Mouse (Mus musculus) erythroid progenitor cell, adult 5-6 weeks (primary cell): ENCODE data around the gene Nphs2. TPM values are rescaled to one million over a fixed set of nuclear protein-coding genes. Genes with fewer than 3 reads are reported as not detected.
"Not testable (repeated sequence)": the region's sequence is repeated elsewhere in the genome, so short reads cannot be mapped to it uniquely, and the experiment has no call there.

Experiments
- ATAC-seq: replicated peaks from 2 replicates; pipeline ENCODE4 v1.8.0; 2016; ENCODE audit warnings: moderate number of reproducible peaks, mild to moderate bottlenecking, moderate TSS enrichment, inconsistent platforms; ENCODE audit not compliant: poor library complexity, low FRiP score, severe bottlenecking
- total RNA-seq, 2 experiments: library from RNA; stranded (forward) in 1 of 2; stranded (reverse) in 1 of 2; fragments of 150-400 nt in 1 of 2; fragments of 186-747, 209-891 nt in 1 of 2; gene quantifications; 2 replicates each; pipeline versions ENCODE4 v1.2.3 to v1.2.4; 2015 to 2017; ENCODE audit warnings: low replicate concordance in 2 of 2

Nphs2 gene
- not detected in 2 replicates for total RNA-seq (2015; ENCODE audit: low replicate concordance)
- not detected in 2 replicates for total RNA-seq (2017; ENCODE audit: low replicate concordance)

DNA sequence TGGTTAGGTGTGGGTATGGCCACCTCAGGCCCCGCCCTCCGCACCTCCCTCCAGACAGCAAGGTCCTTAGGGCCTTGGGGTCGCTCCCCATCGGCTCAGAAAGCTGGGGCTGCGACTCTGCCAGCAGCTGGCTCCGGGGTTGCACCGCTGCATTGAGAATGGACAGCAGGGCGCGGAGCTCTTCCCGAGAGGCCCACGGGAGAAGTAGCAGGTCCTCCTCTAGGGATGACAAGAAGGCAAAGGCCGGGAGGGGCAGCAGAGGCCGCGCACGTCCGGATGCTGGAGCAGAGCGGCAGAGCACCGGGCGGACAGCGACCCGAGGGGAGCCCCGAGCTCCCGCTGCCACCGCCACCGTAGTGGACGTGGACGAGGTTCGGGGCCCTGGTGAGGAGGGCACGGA is at the start of gene Nphs2:
TSS of gene Nphs2 (plus strand) at position 98 of the 400 bp plus-strand sequence.
- no peak for ATAC-seq

DNA sequence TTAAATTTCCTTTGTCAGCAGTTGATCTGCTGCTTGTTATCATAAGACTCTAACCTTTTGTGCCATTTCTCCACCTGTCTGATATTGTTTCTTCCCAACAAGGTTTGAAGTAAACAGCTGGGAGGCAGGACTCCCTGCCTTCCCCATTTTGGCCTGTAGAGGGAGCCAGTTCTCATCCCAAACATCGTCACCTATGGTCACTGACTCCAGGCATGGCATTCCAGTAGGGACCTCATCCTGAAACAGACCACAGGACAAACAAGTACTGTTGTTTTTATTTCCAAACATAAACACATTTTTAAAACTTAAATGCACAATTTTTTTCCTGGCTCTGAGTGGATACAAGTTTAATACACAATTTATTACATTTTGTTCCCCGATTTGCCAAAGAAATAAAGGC is 47.2 kb upstream of the Nphs2 start:
- no peak for ATAC-seq

DNA sequence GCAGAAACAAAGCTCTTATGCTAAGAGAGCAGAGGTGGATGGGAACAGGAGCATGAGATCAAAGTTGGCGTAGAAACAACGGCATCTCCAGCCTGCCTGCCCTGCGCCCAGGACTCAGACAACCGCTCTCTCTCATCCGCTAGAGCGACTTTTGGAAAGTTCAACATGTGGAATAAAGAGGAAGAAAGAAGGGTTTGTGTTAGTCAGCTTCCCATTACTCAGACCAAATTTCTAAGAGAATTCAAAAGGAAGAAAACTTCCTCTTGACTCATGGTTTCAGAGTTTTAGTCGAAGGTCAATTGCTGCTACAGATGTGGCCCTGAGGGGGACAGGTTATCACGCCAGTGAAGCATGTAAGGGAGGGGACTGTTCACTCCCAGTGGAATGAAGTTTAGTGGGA is 46.6 kb upstream of the Nphs2 start:
- ATAC-seq = no peak

DNA sequence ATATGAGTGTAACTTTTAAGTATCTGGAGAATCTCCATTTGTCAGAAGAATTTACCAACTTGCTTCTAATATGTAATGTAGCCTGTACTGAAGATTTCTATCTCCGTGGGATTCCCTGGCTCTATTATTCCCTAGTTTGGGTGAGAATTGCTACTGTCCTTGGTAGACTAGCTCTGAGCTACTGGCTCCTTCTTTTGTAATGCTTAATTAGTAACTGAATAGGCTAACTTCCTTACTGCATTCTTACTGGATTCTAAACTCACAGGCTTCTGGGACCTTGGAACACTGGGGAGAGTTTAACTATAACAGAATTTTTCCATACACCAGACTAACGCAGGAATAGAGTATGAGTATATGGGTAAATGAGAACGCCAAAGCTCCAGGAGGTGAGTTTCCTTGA is 42.0 kb upstream of the Nphs2 start:
- ATAC-seq = not testable (repeated sequence)

DNA sequence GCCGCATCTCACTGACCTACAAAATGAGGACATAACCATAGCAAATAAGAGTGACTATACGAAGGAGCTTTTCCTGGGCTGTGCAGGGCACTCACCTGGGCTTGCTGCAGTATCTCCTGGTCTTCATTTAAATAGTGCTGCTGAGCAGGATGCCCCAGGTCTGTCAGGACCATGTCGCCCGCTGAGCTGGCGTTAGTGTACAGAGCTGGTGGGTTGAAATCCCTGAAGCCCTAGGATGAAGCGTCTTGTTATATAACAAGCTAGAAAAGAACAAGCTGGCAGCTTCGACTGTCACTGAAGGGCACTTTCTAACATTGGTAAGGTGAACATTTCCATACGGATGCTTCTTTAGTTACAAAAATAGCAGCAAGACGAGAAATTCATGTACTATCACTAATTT is 40.1 kb upstream of the Nphs2 start:
- ATAC-seq = no peak

DNA sequence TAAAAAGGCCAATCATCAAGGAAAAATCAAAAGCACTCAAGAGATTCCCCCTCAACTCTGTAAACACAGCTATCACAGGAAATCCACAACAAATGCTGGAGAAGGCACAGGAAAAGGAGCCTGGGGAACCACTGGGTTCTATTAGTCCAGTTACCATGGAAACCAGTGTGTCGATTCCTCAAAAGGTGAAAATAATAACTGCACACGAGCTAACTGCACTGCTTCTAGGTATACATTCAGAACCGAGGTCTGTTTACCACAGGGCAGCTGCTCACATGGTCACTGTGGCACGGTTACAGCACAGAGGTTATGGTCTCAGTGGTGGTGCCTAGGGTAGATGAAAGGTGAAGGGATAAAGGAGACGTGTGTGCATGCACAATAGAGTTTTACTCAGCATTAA is 38.9 kb upstream of the Nphs2 start:
- ATAC-seq = no peak

DNA sequence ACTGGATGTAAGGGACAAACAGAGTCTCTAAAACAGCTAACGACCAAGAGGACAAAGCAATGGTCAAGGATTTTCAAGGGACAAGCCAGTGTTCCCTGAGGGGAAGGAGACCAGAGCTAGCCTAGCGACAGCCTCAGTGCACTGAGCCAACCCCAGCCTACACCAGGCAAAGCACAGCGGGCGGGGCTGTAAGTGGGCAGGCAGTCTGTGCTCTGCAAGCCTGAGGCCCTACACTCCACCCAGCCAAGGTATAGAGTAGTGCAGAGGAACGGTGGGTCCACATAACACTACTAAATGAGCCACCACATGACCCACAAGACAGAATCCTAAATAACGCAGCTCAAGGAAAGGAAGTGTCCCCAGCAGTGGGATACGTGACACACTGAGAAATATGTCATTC is 36.9 kb upstream of the Nphs2 start:
- ATAC-seq = no peak

DNA sequence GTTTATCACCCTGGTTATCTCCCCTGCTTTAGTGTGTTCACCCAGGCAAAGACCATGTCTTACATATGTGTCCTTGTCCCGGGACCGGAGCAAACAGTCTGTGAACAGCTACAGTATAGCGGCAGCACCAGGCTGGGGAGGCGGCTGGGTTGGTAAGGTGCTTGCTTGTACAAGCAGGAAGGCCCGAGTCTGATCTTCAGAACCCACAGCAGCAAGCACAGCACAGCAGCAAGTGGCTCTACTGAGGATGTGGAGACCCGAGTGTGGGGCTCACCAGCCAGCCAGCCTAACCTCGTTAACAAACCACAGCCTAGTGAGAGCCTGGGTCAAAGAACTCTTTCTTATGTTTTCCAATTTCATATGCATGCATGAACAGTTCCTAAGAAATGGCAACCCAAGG is 30.4 kb upstream of the Nphs2 start:
- ATAC-seq = no peak

DNA sequence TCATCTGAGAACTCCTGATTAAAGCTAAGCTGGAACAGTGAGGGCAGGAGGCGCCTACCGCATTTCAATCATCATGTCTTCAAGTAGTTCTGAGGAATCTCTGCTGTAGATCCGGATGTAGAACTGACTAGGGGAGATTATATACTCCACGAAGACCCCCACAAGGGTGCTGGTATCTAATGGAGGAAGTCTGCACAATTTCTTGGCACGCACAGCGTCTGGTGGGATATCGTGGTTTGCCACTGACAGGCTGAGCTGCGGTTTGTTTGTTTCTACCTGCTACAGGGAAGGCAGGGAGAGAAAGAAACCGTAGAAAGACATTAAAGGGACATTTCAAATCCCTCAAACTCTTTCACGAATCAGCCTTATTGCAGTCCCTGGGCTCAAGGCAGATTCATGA is 26.3 kb upstream of the Nphs2 start:
- no peak for ATAC-seq

DNA sequence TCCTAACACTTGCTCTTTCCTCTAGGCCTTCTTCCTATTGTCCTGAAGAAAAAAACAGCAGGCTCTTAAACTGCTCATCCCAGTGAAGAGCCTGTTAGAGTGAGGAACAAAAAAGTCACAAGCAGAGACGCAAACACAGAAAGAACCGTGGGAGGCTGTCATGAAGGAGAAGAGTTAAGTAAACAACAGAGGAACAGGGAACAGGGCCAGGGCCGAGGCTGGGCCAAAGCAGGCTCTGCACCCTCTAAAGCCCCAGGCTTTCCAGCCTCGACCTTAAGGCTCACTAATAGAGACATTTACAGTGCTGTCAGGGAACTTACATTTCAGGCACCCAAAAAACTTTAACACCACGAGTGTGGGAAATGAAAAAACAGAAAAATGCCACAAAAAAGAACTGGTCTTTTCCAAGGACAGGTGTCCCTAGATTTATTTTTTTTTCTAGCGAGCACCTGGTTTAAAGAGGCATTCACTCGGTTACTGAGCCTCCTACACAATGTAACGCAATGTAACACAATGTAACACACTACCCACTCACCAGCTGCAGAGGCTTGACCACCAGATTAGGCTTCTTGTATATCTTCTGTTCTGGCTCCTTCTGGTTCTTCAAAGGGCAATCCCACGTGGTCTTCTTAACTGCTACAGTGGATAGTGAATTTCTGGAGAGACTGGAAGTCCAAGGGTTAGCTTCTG is 25.5 kb upstream of the Nphs2 start:
- no peak for ATAC-seq

DNA sequence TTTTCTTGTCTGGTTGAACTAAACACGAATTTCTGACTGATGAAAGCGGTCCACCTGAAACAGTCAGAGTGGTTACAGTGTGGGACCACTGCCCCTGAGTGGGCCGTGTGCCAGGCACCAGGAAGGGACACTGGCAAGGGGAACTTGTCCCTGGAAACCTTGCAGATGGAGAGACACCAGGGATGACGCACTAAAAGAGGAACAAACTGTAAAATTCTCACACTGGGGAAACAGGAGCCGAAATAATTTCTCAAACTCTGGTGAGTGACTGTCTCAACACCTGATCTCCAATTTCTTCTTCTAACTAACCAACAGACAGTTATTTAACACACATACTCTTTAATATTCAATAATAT is 25.0 kb upstream of the Nphs2 start:
- ATAC-seq = no peak

DNA sequence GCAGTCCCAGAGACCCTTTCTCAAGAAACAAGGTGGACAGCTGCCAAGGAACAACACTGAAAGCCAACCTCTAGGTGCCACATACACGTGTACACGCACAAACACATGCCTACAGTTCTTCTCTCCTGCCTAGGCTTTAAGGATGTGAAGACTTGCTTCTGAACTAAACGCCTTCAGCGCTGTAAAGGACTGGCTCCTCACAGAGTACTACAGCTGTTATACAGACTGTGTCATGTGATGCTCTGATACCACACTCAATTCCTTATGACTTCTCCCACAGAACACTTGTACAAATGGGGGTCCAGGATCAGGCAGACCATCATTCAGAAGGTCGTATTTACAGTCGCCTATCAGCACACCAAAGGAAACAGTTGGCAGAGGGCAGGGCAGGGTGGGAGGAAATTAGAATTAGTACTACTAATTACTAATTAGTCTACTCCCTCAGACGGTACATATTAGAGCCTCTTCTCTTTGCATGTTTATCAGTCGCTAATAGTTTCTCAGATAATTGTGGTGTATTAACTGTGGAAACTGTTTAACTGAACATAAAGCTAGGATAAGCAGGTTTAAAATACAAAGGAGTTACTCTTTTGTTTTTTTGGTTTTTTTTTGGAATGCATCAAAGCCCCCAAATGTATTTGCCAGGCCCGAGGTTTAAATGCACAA is 21.8 kb upstream of the Nphs2 start:
- ATAC-seq = no peak

DNA sequence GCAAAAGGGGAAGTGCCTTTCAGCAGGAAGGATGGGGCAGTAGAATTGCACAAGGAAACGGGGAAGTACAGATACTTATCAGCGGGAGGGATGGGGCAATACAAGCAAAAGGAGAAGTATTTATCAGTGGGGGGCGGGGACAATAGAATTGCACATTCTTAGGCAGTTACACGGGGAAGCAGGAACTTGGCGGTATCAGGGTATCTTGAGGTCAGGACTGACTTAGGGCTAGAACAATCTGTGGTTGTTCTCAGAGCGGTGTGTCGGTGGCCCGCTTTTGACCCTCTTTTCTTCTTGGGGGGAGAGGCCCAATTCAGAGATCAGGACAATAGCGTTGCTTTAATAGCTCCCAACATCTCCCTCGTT is 21.3 kb upstream of the Nphs2 start:
- not testable (repeated sequence) for ATAC-seq

DNA sequence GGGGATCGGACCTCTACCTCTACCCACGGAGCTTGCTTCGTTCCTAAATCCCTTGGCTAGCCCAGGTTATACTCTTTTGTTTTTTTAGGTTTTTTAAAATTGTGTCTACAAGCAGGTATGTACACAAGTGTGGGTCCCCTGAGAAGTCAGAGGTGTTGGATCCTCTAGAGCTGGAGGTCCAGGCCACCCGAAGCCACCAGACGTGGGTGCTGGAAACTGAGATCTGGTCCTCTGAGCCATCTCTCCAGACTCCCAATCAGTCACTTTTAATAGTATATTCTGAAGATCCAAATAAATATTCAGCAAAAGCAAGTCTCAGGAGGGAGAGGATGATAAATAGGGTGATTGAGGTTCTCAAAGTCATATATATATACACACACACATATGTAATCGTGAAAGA is 20.5 kb upstream of the Nphs2 start:
- no peak for ATAC-seq

DNA sequence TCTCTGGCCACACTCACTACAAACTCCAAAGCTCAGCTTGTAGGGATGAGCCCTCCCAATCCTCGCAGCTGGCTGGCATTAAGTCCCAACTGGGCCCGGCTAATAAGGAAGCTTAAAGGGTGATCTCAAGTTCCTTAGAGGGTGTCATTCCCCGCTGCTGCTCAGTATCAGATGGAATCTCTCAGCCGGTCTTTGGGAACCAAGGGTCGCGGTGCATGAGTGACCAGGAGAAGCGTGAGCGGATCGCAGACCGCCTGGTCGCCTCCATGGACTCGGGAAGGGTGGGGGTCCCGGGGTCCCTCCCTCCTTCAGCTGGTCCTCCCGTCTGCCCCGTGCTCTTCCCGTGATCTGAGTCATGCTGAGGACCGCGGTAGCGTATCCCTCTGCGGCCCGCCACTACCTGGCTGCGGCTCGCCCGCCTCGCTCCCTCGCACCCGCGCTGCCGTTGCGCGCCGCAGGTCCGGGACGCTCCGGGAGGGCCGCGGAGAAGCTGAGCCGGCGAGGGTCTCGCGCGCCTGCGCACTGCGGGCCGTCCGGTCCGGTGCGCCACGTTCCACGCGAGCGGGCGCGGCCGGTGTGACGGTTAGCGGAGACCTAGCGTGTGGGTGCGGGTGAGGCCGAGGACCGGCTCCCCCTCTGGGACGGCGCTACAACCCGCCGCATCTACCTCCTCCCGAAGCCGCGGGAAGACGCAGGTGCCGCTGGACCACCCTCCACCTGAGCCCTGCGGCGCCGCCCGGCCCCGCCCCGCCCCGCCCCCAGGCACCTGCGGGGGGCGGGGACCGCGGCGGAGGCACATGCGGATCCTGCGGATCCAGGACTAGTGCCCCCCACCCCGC is 7.4 kb upstream of the Nphs2 start, which contains the start of gene Tdrd5:
TSS of gene Tdrd5 (minus strand) at position 754 of the 839 bp plus-strand sequence.
- ATAC-seq = no peak

DNA sequence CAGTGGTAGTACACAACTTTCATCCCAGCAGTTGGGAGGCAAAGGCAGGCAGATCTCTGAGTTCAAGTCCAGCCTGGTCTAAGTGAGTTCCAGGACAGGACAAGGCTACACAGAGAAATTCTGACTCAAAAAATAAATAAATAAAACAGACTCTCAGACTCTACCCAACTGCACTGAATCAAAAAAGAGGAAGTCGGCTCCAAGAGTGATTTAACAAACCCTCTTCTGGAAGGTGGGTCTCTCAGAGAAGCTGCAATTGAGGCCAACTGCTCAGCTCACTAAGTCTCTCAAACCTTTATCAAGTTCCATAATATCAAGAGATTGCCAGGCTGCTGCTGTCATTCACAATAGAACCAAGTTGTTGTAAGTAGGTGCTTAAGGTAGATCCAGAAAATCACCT is 1.9 kb upstream of the Nphs2 start:
- no peak for ATAC-seq

DNA sequence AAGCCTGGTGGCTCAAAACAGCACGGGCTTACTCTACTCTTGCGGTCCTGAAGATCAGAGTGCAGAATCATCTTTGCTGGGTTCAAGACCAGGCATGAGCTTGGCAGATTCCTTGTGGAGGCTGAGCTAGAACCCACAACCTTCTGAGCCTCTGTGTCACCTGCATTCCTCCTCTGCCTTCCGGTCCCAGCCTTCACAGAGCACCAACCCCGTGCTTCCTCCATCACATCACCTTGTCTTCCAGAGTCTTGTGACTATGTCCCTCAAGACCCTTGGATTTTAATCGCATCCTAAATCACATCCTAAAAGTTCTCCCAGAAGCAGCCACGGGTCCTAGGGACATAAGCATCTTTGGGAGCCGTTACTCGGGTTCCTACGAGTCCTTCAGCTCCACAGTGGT is 12.6 kb downstream of the Nphs2 start:
- ATAC-seq = no peak

DNA sequence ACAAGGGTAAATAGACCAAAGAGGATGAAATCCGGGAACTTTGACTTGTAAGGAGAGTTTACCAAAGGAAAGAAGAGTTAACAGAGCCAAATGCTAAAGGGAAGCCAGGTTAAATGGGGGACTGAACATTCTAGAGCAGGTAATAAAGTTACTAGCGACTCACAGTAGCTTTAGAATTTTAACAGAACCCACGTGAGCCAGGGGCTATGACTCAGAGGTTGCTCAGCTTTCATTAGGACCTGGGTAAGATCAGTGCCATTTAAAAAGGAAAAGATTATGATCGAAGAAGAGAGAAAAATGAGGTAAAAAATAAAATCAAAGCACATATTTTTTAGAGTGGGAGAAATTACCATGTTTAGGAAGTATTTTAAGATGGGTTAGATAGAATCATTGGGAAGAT is 30.3 kb downstream of the Nphs2 start:
- no peak for ATAC-seq

DNA sequence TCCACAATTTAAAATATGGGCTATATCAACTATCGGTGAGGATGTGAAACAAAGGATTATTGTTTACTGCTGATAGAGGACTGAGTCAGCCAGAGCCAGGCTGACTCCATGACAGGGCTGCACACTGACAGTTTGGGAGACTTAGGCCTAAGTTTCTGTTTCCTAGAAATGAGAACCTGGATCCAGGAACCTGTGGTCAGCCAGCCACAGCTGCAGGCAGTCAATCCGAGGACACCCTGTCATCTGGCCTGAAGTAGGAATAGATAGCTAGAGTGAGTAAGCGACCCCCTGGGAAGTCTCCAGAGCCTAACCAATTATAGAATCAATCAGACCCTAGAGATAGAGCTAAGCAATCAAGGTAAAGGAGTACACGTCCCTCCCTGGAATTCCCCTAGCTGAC is 33.9 kb downstream of the Nphs2 start:
- ATAC-seq = no peak

DNA sequence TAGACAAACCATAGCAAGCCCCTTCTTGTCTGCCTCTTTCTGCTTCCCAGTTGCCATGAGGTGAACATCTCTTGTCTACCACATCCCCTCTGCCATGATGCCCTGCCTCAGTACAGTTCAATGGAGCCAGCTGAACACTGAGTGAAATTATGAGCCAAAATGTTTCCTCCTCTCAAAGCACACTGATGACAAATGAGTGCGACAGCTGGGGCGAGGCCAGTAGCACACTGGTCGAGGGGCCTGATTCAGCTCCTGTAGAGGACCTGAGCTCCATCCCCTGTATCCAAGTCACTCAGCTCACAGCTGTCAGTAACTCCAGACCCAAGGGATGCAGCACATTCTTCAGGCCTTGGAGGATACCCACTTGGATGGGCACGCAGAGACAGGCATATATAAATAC is 35.1 kb downstream of the Nphs2 start:
- no peak for ATAC-seq

DNA sequence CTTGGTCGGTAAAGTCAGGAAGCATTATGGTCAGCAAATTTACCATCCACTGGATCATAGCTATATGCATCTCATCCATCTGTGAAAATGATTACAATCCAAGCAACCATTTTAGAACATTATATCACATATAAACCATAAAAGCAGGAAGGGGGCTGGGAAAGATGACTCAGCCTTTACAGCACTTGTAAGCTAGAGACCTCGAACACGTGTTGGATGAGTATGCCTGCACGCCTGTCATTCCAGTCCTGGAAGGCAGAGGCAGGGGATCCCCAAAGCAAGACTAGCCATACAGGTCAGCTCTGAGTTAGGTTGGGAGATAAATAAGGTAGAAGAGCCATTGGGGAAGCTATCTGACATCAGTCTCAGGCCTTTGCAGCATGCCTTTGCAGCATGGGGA is 38.5 kb downstream of the Nphs2 start:
- ATAC-seq = no peak
